Mouse (Mus musculus) liver, adult 2 months (tissue): ENCODE measurements around the gene Tgm5.

Experiments
- CTCF ChIP-seq: fragments of 200-500 bp; IDR thresholded peaks from 2 replicates; pipeline ENCODE4 v1.5.1; 2011; ENCODE audit warnings: low read depth, low read length, control low read depth
- POLR2A ChIP-seq: fragments of 200-500 bp; IDR thresholded peaks from 2 replicates; pipeline ENCODE4 v1.6.1; 2011; ENCODE audit warnings: low read length, control low read depth; ENCODE audit not compliant: insufficient read depth; ENCODE audit errors: extremely low read depth

GRCm38 (mm10) chr2:121017151-121017550, 68.5 kb downstream of the Tgm5 start:
- TF ChIP-seq POLR2A = no peak
- TF ChIP-seq CTCF = no peak
